Mouse (Mus musculus) right cerebral cortex, postnatal 4 days (tissue): ENCODE data around the gene Zfp879.

Source experiments
- DNase-seq: peaks from one replicate; pipeline ENCODE4 v3.0.0-alpha.2; 2022

Zfp879 gene

DNA sequence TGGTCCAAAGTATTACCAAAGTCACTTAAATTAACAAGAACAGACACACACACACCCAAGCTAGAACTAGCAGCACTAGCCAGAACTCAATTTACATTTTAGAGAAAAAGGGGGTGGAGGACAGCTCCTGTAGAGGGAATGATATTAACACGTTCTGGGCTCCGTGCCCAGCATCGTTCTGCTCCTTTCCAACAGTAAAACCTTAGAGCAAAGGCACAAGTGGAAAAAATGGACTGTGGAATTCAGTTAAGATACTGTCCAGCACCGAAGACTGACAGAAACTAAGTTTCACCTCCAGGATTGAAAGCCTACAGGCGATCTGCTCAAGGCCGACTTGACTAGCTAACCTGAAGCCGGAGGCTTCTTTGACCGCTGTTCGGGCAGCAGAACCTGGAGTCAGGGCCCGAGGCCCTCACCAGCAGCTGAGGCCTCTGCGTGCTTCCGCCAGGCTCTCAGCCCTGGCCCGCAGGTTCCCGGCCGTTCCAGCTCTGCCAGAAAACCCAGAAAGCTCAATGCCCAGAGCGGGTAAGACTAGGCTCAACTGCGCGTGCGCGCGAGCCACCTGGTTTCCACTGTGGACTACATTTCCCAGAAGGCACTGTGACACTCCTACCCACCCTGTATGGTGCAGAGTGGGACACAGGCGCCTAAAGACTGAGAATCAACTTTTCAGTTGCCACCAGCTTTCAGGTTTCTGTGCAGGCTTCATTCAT is at the start of gene Zfp879:
Gene Zfp879, minus strand, starts transcription at position 530 of the 713 bp plus-strand sequence.
- DNase-seq = peak; percentile 97

DNA sequence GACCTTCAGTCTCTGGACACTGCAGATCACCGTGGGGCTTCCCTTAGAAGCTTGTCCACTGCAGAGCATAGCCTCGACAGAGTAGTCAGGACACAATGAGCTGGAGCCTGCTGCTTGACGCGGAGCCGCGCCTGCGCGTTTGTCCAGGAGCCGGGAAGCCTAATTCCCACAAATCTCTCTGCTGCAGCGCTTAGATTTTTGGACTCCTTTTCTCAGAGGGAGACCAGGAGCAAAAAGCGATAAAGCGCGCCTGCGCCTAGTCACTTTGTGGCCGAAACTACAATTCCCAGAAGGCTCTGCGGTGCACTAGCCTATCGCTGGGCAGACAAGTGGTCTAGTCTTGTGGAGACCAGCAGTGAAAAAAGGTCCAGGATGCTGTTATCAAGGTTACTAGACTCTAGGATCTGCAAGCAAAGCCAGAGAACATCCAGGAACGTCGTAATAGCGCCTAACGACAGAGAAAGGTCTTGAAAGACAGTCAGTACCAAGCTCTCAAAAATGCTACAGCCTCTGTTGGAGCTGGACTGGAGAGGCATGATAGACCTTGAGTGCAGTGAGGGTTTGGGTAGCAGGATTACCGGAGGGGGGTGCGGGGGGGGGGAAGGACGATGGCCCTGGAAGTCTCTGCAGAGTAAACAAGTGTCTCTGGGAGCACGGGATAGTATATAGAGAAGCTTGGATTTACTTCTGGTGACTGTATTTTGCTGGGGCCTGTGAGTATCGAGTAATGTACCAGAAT is 46.2 kb upstream of the Zfp879 start, which contains the start of gene Zfp454:
Gene Zfp454, minus strand, starts transcription at position 262 of the 739 bp plus-strand sequence.
- peak; percentile 86 for DNase-seq

DNA sequence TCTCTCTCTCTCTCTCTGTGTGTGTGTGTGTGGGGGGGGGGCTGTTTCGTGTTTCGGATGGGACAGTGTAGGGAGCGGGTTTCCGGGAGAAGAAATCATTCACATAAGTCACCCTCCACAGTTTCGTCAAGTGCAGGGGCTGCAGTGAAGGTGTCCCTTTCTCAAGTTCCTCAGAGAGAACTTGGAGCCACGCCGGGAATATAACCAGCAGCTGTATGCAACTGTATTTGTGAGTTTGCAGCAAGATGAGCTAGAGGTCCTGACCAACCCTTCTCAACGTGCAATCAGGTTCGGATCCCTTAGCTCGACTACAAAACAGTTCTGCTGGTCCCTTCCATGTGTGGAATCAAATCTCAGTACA is 45.6 kb upstream of the Zfp879 start:
- peak; percentile 24 for DNase-seq

DNA sequence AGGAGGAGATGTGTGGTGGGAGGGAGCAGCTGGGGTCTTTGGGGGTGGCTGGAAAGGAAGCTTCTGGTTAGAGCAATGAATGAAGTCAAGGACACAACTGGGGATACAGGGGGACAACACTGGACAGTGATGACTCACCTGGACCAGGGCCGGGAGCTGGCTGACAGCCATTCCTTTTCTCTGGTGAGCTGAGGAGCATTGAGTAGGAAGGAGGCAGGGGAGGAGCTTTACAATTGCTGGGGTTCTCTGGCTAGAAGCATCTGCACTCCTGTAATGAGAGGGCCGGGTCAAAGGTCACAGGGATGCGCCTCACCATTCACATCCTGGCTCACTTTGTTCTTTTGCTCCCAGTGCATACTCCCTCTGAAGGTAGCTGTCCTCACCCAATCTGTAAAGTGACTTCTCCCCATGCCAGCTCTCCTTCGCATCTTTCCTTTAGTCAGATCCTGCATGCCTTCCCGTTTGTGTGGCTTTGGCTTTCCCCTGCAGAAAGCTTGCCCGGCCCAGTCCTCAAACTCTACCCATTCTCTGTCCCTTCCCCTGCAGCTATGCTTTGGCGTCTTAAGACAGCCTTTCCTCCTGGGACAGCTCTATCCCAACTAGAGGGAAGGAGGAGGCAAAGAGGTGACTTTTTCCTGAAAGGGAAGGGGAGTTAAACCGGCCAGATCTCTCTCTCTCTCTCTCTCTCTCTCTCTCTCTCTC is 45.0 kb upstream of the Zfp879 start:
- peak; percentile 19 for DNase-seq

DNA sequence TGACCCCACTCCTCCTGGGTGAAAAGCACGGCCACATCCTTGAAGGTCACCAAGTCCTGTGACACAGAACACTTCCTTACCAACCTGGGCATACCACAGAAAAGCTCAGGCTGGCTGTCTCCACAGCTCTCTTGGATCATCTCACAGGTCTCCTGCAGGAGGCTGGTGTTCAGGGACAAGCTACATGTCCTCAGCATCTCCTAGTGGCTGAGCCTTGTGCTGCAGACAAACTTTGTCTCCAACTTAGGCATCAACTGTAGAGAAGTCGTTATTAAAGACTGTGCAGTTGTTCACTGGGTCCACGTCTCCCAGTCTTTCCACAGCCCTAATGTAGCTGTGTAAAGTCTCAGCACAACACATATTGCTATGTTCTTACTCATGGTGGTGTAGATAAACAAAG is 42.4 kb upstream of the Zfp879 start:
- no peak for DNase-seq

DNA sequence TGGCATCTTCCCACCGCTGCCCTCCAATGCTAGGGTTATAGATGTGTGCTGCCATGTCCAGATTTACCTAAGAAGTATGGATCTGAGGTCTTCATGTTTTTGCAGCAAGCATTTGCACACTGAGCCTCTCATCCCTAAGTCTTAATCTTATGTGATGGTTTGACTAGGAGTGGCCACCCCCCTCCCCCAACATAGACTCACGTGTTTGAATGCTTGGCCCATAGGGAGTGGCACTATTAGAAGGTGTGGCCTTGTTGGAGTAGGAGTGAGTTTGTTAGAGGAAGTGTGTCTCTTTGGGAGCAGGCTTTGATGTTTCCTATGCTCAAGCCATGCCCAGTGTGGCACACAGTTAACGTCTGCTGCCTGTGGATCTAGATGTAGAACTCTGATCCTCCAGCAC is 37.3 kb upstream of the Zfp879 start:
- DNase-seq = no peak

DNA sequence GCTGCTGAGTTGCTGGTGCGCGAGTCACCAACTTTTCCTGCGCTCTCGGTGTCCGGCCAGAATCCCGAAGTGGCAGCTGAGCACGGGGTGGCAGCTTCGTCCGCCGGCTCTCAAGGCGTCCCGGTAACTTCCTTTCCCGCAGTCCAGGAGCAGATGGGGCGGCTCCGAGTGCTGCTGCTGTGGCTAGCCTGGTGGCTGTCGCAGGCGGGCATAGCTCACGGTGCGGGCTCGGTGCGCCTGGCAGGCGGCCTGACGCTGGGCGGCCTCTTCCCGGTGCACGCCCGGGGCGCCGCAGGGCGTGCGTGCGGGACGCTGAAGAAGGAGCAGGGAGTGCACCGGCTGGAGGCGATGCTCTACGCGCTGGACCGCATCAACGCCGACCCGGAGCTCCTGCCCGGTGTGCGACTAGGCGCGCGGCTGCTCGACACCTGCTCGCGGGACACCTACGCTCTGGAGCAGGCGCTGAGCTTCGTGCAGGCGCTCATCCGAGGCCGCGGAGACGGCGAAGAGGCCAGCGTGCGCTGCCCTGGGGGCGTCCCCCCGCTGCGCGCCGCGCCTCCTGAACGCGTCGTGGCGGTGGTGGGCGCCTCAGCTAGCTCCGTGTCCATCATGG is 9.7 kb upstream of the Zfp879 start:
- DNase-seq = peak; percentile 9

DNA sequence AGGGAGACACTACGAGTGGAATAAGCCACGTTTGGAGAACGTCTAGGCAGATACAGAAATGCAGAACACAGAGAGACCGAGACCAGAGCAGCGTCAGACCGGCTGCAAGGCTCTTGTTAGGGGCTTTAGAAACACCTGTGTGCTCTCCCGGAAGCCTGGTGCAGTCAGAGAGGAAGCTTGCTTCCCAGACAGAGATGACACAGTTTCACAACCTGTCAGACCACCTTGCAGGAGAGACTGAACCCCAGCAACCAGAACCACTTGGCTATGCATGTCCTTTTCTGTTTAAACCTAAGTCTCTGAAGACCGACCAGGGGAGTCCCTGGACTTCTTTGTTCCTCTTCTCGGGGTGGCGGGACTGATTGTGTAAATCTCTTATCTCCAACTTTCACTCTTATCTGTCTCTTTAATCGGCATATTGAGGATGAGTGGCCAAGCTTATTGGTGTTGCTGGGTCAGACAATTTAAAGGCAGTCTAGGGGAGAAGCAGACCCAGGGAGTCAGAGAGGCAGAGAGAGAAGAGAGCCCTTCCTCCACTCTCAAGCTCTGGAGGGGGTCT is 8.9 kb upstream of the Zfp879 start, which contains the start of gene Grm6:
Gene Grm6, plus strand, starts transcription at position 509 of the 559 bp plus-strand sequence.
- DNase-seq = no peak

DNA sequence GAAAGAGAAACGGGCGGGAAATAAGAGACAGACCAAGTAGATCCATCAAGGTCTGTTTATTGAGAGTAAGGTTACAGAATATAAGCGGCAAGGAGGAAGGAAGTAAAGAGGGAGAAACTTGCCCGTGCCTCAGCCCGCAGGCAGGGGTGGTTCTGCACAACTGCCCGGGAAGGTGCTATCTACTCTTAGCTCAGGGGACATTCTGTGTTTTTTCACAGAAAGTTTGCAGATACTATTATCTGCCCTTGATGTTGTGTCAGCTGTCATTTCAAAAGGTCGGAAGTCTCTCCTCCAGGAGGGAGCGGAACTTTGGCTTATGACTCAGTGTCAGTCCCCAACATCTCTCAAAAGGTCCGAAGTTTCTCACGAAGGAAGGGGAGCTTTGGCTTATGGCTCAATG is 8.0 kb upstream of the Zfp879 start:
- DNase-seq = no peak

DNA sequence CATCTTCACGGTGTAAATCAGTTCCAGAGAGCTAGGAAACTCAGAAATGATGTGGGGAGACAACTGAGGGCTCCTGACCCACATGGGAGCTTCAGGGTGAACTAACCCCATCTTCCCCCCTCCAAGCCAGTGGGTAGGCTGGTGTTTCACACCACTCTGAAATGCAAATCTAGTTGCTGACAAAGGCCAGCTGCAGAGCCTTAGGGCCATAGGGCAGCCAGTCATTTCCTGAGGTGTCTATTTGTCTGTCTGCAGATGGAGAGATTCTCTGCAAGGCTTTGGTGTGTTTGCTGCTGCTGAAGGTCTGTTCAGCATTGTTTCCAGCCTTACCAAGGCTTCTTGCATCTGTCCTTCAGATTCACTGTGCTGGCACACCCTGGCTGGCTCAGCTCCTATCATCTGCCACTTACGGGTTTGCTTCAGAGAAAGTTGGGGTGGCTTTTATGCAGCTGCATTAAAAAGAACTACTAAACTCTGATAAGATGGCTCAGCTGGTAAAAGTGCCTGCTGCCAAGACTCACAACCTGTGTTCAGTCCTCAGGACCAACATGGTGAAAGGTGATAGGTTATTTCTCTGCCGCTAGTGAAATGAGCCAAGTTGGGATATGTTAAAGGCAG is 7.3 kb upstream of the Zfp879 start:
- DNase-seq = no peak

DNA sequence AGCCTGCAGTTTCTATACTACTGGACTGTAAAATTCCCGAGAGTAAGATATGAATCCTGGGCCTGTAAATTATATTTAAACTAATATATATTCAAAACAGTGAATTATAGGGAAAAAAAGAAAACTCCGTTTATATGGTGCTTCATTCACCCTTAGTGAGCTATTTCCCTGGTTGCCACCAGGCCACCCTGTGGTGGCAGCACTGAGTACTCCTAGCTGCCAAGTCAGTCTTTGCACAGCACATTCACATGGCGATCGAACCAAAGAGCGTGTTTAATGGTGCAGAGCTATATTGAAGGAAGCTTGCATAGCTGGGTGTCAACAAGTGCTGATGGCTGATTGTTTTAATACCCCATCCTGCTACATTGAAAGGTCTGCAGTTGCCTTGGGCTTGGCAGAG is 5.7 kb upstream of the Zfp879 start:
- DNase-seq = peak; percentile 26

DNA sequence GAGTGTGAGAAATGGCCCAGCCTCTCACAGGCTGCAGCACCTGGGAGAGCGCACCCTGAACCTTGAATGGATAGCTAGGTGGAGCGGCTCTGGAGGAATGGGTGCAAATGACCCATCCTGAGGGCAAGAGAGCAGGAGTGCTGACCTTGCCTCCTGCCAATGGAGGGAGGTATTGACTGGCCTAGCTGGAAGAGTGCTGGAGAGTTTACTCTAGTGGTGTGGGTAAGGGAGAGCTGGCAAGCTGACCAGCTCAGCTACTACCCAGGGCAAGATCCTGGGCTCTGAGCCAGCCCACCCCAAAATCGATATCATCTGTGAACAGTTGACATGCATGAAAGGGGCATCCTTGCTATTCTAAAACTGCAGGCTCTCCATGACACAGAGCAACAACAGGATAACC is 4.6 kb upstream of the Zfp879 start:
- DNase-seq = no peak

DNA sequence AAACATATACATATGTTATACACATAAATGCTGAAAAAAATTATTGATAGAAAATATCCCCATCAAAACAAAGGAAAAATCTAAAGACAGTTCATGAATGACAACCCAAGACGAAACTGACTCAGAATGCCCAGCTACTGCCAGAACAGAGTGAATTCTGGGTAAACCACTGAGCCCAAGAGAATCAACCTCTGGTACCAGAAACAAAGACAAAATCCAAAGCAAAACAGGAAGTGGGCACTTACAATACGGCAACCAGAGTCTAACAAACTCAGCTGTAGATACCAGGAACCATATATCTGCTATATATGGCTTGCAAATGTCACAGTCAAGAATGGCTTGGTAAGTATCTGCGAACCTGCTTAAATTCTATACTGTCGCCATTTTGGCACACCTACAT is 5.6 kb downstream of the Zfp879 start:
- no peak for DNase-seq

DNA sequence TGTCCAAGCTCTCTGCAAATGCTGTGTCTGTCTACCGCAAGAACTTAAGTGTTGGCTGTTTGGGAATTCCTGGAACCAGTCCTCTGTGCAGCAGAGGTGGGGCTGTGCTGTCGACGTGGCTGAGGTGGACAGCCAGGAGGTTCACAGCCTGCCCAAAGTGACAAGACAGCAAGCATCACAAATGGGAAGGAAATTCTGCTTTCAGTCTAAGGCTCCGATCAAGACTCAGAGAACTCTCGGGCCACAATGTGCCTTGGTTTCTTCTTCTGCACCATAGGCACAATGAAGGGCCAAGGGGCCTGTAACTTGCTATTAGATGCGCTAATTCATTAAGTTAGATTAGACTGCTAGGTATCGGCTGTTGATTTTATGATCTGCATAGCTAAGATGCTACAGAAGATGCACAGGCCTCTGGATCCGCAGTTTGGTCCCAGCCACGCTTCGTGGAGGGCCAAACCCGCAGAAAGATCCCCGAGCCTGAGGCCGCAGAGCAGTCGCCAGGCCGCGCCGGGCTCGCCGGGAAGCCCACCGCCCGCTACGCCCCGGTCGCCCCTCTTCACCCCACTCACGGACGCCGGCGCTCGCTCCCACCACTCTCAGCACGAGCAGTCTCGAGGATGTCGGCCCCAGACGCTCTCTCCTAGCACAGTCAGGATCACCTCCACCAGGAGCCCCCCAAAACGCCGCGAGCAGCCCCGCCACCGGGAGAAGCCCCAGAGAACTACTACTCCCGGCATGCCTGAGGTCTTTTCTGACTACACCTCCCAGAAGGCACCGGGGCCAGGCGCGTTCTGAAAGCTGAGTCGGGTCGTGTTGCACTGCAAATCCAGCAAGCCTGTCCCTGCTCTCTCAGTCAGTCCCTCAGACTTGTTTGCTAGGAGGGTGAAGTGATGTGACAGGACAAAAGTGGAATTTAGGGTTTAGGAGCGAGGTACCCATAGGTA is 14.1 kb downstream of the Zfp879 start, which contains the start of gene Zfp354c:
Gene Zfp354c, minus strand, starts transcription at position 715 of the 944 bp plus-strand sequence.
- DNase-seq = peak; percentile 86

DNA sequence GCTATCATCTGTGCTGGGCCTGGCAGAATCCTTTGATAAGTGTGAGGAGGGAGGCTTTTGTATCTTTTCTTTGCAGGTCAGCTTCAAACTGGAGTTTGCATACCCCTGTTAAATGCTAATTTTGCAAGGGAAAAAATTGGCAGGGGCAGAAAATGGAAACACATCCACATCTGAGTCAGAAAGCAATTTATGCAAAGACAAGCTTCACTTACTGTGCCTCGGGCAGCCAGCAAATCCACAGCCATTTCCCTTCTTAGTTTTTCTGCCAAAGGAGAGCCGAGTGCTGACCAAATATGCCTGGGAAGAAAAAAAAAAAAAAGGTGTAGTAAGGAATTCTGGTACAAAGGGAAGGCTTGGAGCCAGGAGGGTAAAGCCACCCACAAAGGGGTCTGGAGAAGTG is 15.1 kb downstream of the Zfp879 start:
- DNase-seq = no peak

DNA sequence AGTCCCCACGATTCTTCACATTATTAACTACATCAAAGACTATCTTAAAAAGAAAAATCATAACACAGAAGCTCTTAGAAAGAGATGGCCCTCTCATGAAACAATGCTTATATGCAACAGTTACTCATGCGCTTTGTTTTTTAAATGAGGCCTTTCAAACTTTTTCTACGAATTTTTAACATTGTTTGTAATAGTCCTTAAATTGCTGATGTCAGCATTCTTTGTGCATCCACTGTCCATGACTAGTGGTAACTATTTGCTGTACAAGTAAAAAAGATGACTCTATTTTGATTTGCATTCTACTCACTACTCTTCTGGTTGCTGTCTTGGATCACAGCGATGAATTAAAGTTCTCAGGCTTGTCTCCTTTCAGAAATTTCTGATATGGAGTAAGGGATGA is 27.1 kb downstream of the Zfp879 start:
- DNase-seq = no peak

DNA sequence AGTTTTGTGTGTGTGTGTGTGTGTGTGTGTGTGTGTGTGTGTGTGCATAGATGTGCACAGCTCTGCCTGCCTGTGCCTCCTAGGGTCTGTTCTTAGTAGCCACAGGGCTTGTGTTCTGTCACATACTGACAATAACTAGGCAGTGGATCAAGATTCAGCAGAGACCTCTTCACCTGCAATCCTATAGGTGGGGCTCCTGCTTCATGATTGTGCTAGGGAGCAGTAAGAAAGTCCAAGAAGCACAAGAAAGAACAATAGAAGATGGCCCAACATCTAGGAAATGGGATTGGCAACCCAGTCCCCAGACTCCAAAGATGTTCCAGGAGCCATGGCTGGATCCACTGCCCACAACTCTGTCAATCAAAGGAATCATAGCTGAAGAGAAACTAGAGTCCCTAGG is 42.5 kb downstream of the Zfp879 start:
- DNase-seq = no peak

DNA sequence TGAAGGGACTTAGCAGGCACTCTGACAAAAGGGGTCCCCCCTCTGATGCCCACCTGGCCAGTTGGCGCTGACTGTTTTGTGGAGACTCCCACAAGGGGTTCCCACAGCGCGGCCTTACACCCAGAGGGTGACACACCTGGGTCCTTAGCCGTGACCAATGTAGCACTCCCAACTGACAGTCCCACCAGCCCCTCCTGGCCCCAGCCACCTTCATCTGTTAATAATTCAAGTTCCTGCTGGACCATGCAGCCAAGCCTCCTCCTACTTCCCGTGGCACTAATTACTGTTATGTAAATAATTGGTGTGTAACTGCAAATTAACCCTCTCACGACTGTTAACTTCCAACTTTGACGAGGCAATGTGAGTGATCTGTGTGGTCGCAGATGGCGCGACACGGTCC is 43.7 kb downstream of the Zfp879 start:
- no peak for DNase-seq
